Mouse (Mus musculus) spleen, adult 2 months (tissue): ENCODE measurements around the gene Ext2.

Experiments
- CTCF ChIP-seq: fragments of 200-500 bp; IDR thresholded peaks from 2 replicates; pipeline ENCODE4 v1.5.1; 2011; ENCODE audit warnings: mild to moderate bottlenecking, inconsistent platforms; ENCODE audit not compliant: insufficient read depth, insufficient read length, insufficient replicate concordance; ENCODE audit errors: extremely low read depth
- POLR2A ChIP-seq: fragments of 200-500 bp; IDR thresholded peaks from 2 replicates; pipeline ENCODE4 v1.6.1; 2011; ENCODE audit warnings: low read depth, low read length, inconsistent platforms

- no peak for TF ChIP-seq POLR2A
- no peak for TF ChIP-seq CTCF
Measured at GRCm38 (mm10) chr2:93779897-93780208, 42.5 kb downstream of the Ext2 start.
